Mouse (Mus musculus): Measurements from ENCODE around the gene Nif3l1. TPM values are rescaled to one million over a fixed set of nuclear protein-coding genes. Genes with fewer than 3 reads are reported as not detected.
A peak's percentile ranks its signal among the peaks of the same experiment; 100 is the strongest.

Nif3l1 gene
- 10 to 100 TPM; 10.8 to 13.8 TPM for total RNA-seq (2021)
- long read RNA-seq, experiment 1, partial matches to known transcripts: 0 of 2 reads
- long read RNA-seq, experiment 1, other reads (novel, unspliced or antisense): 0 of 2 reads
- long read RNA-seq, experiment 2, partial matches to known transcripts: 0 of 2 reads
- long read RNA-seq, experiment 2, other reads (novel, unspliced or antisense): 0 of 2 reads

- DNase-seq: peak; percentile 89 to 91
Measured at GRCm38 (mm10) chr1:58445143-58445722, at the start of gene Nif3l1, which contains the start of gene Ppil3. TSS of gene Nif3l1 (plus strand) at chr1:58445151. TSS of gene Ppil3 (minus strand) at chr1:58445486.

GRCm38 (mm10) chr1:58395341-58395740, 49.6 kb upstream of the Nif3l1 start:
- DNase-seq: no peak

- no peak for DNase-seq
Measured at GRCm38 (mm10) chr1:58396179-58396578, 48.8 kb upstream of the Nif3l1 start.

- no peak for DNase-seq
Measured at GRCm38 (mm10) chr1:58397731-58398130, 47.2 kb upstream of the Nif3l1 start.

- DNase-seq: no peak
Measured at GRCm38 (mm10) chr1:58401396-58401795, 43.6 kb upstream of the Nif3l1 start.

- no peak for DNase-seq
Measured at GRCm38 (mm10) chr1:58403745-58404144, 41.2 kb upstream of the Nif3l1 start.

- DNase-seq: no peak
Measured at GRCm38 (mm10) chr1:58407321-58407720, 37.6 kb upstream of the Nif3l1 start.

GRCm38 (mm10) chr1:58408141-58408540, 36.8 kb upstream of the Nif3l1 start:
- DNase-seq: no peak

GRCm38 (mm10) chr1:58409553-58410197, 35.3 kb upstream of the Nif3l1 start:
- DNase-seq: no peak

- DNase-seq: no peak
Measured at GRCm38 (mm10) chr1:58410198-58410588, 34.8 kb upstream of the Nif3l1 start.

GRCm38 (mm10) chr1:58410776-58411175, 34.2 kb upstream of the Nif3l1 start:
- DNase-seq: no peak

GRCm38 (mm10) chr1:58415442-58415841, 29.5 kb upstream of the Nif3l1 start:
- DNase-seq: no peak

- DNase-seq: no peak
Measured at GRCm38 (mm10) chr1:58416048-58416447, 28.9 kb upstream of the Nif3l1 start.

- DNase-seq: no peak
Measured at GRCm38 (mm10) chr1:58420032-58420431, 24.9 kb upstream of the Nif3l1 start.

GRCm38 (mm10) chr1:58420961-58421360, 24.0 kb upstream of the Nif3l1 start:
- DNase-seq: peak in 1 of 2 experiments; percentile 39

GRCm38 (mm10) chr1:58422879-58423278, 22.1 kb upstream of the Nif3l1 start:
- peak; percentile 69 for DNase-seq

GRCm38 (mm10) chr1:58423371-58424248, 21.3 kb upstream of the Nif3l1 start, which contains the start of gene Clk1:
TSS of gene Clk1 (minus strand) at chr1:58424066.
- peak; percentile 99 to 100 for DNase-seq

- no peak for DNase-seq
Measured at GRCm38 (mm10) chr1:58424551-58424950, 20.4 kb upstream of the Nif3l1 start.

GRCm38 (mm10) chr1:58444691-58445090, 260 bp upstream of the Nif3l1 start:
- DNase-seq: no peak

- no peak for DNase-seq
Measured at GRCm38 (mm10) chr1:58445861-58446260, 910 bp downstream of the Nif3l1 start.

GRCm38 (mm10) chr1:58447766-58448165, 2.8 kb downstream of the Nif3l1 start:
- DNase-seq: no peak

- no peak for DNase-seq
Measured at GRCm38 (mm10) chr1:58448396-58448795, 3.4 kb downstream of the Nif3l1 start.

- DNase-seq: no peak
Measured at GRCm38 (mm10) chr1:58454316-58454715, 9.4 kb downstream of the Nif3l1 start.
